Mouse (Mus musculus) heart, embryonic 10.5 days (tissue): Measurements from ENCODE around the gene 1500011B03Rik. TPM values are rescaled to one million over a fixed set of nuclear protein-coding genes. Genes with fewer than 3 reads are reported as not detected.

ENCODE experiments used
- DNase-seq: peaks from one replicate; pipeline ENCODE4 v3.0.0-alpha.2; 2017; ENCODE audit warnings: low spot score
- H3K27ac ChIP-seq: fragments of 300-500 bp; sonication (generic); 2 replicates; pipeline ENCODE4 v1.5.1; 2016; ENCODE audit warnings: mild to moderate bottlenecking
- H3K27me3 ChIP-seq: fragments of 300-500 bp; sonication (generic); 2 replicates; pipeline ENCODE4 v1.6.1; 2016; ENCODE audit warnings: mild to moderate bottlenecking; ENCODE audit not compliant: poor library complexity, insufficient read depth, severe bottlenecking
- H3K36me3 ChIP-seq: fragments of 300-500 bp; sonication (generic); 2 replicates; pipeline ENCODE4 v1.6.1; 2016; ENCODE audit warnings: mild to moderate bottlenecking, moderate library complexity
- H3K4me1 ChIP-seq: fragments of 300-500 bp; sonication (generic); 2 replicates; pipeline ENCODE4 v1.6.1; 2016; ENCODE audit warnings: mild to moderate bottlenecking
- H3K4me3 ChIP-seq: fragments of 300-500 bp; sonication (generic); 2 replicates; pipeline ENCODE4 v1.5.1; 2016; ENCODE audit warnings: mild to moderate bottlenecking, moderate library complexity
- H3K9me3 ChIP-seq: fragments of 300-500 bp; sonication (generic); 2 replicates; pipeline ENCODE4 v1.6.1; 2016; ENCODE audit warnings: mild to moderate bottlenecking, moderate library complexity
- WGBS: fragments of 180-500 bp; shearing (Covaris S2); methylation state at CpG from one replicate; pipeline ENCODE4 v1.1.7; 2016; 5-methylcytosine and 5-hydroxymethylcytosine counted together
- polyA plus RNA-seq: library from polyadenylated mRNA; unstranded; fragments of >200 nt; fragmentation: Nextera tagmentation; extraction: Ambion mirVana; gene quantifications from 2 replicates; pipeline ENCODE4 v1.2.1, GENCODE M21; 2016

The 1500011B03Rik gene
- polyA plus RNA-seq, 1 experiment from 2014 or later: 77.1 TPM

GRCm38 (mm10) chr5:114836886-114837285 is 13.6 kb upstream of the 1500011B03Rik start:
- H3K27ac ChIP-seq: no peak overlapping the region
- WGBS: 29% methylated on average over 12 of the region's 12 CpGs
- no peaks in the 10 kb centered on the region for H3K36me3 ChIP-seq
- no peak overlapping the region for H3K4me3 ChIP-seq
- DNase-seq: no peak
- no peaks in the 10 kb centered on the region; the same call in 1 of the 2 replicates for H3K27me3 ChIP-seq
- peaks cover 3% of the 10 kb centered on the region; the same call in 1 of the 2 replicates for H3K4me1 ChIP-seq
- H3K9me3 ChIP-seq: no peaks in the 10 kb centered on the region

GRCm38 (mm10) chr5:114829740-114830139 is 6.5 kb upstream of the 1500011B03Rik start:
- whole genome bisulfite sequencing: 61% methylated on average over 3 of the region's 3 CpGs

GRCm38 (mm10) chr5:114827427-114827826 is 4.2 kb upstream of the 1500011B03Rik start:
- Histone ChIP-seq H3K27me3 (no peaks in the 10 kb centered on the region), H3K4me1 (peaks cover 13% of the 10 kb centered on the region; the same call in 1 of the 2 replicates), H3K36me3 (0 out of 2 replicates have a peak, but pooled peaks cover under 1% of the 10 kb centered on the region), H3K4me3 (no peak overlapping the region), H3K9me3 (no peaks in the 10 kb centered on the region), H3K27ac (no peak overlapping the region)
- 90% methylated on average over 12 of the region's 12 CpGs for WGBS
- no peak for DNase-seq

More at GRCm38 (mm10) chr5:114829740-114830139, 6.5 kb upstream of the 1500011B03Rik start:
- Histone ChIP-seq H3K36me3 (no peaks in the 10 kb centered on the region), H3K27ac (no peak overlapping the region), H3K9me3 (no peaks in the 10 kb centered on the region), H3K27me3 (no peaks in the 10 kb centered on the region), H3K4me1 (peaks cover 9% of the 10 kb centered on the region; the same call in 1 of the 2 replicates), H3K4me3 (no peak overlapping the region)
- no peak for DNase-seq

GRCm38 (mm10) chr5:114825978-114826691 is 2.9 kb upstream of the 1500011B03Rik start:
- Histone ChIP-seq H3K4me1 (peaks cover 13% of the 10 kb centered on the region; the same call in 1 of the 2 replicates), H3K9me3 (no peaks in the 10 kb centered on the region), H3K27me3 (no peaks in the 10 kb centered on the region), H3K36me3 (peaks cover 13% of the 10 kb centered on the region), H3K27ac (peak overlapping the region; percentile 82), H3K4me3 (peak overlapping the region; percentile 62)
- 8% methylated on average over 27 of the region's 27 CpGs for WGBS
- peak; percentile 97 for DNase-seq

GRCm38 (mm10) chr5:114824197-114824596 is 929 bp upstream of the 1500011B03Rik start:
- Histone ChIP-seq H3K4me1 (peaks cover 13% of the 10 kb centered on the region; the same call in 1 of the 2 replicates), H3K27ac (no peak overlapping the region), H3K36me3 (peaks cover 18% of the 10 kb centered on the region), H3K4me3 (peak overlapping the region; percentile 23), H3K27me3 (no peaks in the 10 kb centered on the region), H3K9me3 (no peaks in the 10 kb centered on the region)
- WGBS: 19% methylated on average over 9 of the region's 9 CpGs
- no peak for DNase-seq

GRCm38 (mm10) chr5:114818124-114818523 is 5.1 kb downstream of the 1500011B03Rik start:
- Histone ChIP-seq H3K27ac (no peak overlapping the region), H3K4me3 (no peak overlapping the region), H3K27me3 (no peaks in the 10 kb centered on the region), H3K4me1 (peaks cover 5% of the 10 kb centered on the region), H3K36me3 (peaks cover 21% of the 10 kb centered on the region), H3K9me3 (no peaks in the 10 kb centered on the region)
- 78% methylated on average over 11 of the region's 11 CpGs for WGBS
- DNase-seq: no peak

- peaks cover 16% of the 10 kb centered on the region for H3K36me3 ChIP-seq
- no peaks in the 10 kb centered on the region for H3K9me3 ChIP-seq
- no peak for DNase-seq
- no peaks in the 10 kb centered on the region for H3K27me3 ChIP-seq
- H3K27ac ChIP-seq: no peak overlapping the region
- H3K4me3 ChIP-seq: no peak overlapping the region
- WGBS: 75% methylated on average over 6 of the region's 6 CpGs
- peaks cover 10% of the 10 kb centered on the region; the same call in 1 of the 2 replicates for H3K4me1 ChIP-seq
Measured at GRCm38 (mm10) chr5:114816599-114816998, 6.7 kb downstream of the 1500011B03Rik start.

GRCm38 (mm10) chr5:114813525-114814181 is 9.6 kb downstream of the 1500011B03Rik start:
- Histone ChIP-seq H3K9me3 (no peaks in the 10 kb centered on the region), H3K4me3 (peak overlapping the region; percentile 97), H3K27ac (peak overlapping the region; percentile 92), H3K27me3 (no peaks in the 10 kb centered on the region), H3K4me1 (peaks cover 23% of the 10 kb centered on the region), H3K36me3 (peaks cover 14% of the 10 kb centered on the region)
- DNase-seq: peak; percentile 92
- WGBS: under 1% methylated on average over 50 of the region's 50 CpGs

- Histone ChIP-seq H3K9me3 (no peaks in the 10 kb centered on the region), H3K4me1 (peaks cover 52% of the 10 kb centered on the region), H3K4me3 (no peak overlapping the region), H3K36me3 (peaks cover 33% of the 10 kb centered on the region), H3K27me3 (no peaks in the 10 kb centered on the region), H3K27ac (no peak overlapping the region)
- DNase-seq: no peak
- 92% methylated on average over 5 of the region's 5 CpGs for WGBS
Measured at GRCm38 (mm10) chr5:114809826-114810225, 13.4 kb downstream of the 1500011B03Rik start.

GRCm38 (mm10) chr5:114809181-114809756 is 14.0 kb downstream of the 1500011B03Rik start:
- H3K9me3 ChIP-seq: no peaks in the 10 kb centered on the region
- 78% methylated on average over 10 of the region's 10 CpGs for WGBS
- 0 out of 2 replicates have a peak overlapping the region, but pooled peaks have one; percentile 24 for H3K27ac ChIP-seq
- no peak overlapping the region for H3K4me3 ChIP-seq
- peaks cover 38% of the 10 kb centered on the region for H3K36me3 ChIP-seq
- H3K4me1 ChIP-seq: peaks cover 52% of the 10 kb centered on the region
- no peak for DNase-seq
- H3K27me3 ChIP-seq: no peaks in the 10 kb centered on the region

GRCm38 (mm10) chr5:114808385-114808784 is 14.9 kb downstream of the 1500011B03Rik start:
- H3K9me3 ChIP-seq: no peaks in the 10 kb centered on the region
- WGBS: 76% methylated on average over 8 of the region's 8 CpGs
- no peak overlapping the region for H3K27ac ChIP-seq
- peaks cover 47% of the 10 kb centered on the region for H3K36me3 ChIP-seq
- no peak for DNase-seq
- H3K27me3 ChIP-seq: no peaks in the 10 kb centered on the region
- H3K4me1 ChIP-seq: peaks cover 48% of the 10 kb centered on the region
- H3K4me3 ChIP-seq: no peak overlapping the region

GRCm38 (mm10) chr5:114807893-114808292 is 15.4 kb downstream of the 1500011B03Rik start:
- no peak overlapping the region for H3K4me3 ChIP-seq
- DNase-seq: no peak
- peak overlapping the region; percentile 77; the same call in 1 of the 2 replicates for H3K27ac ChIP-seq
- no peaks in the 10 kb centered on the region for H3K27me3 ChIP-seq
- H3K9me3 ChIP-seq: no peaks in the 10 kb centered on the region
- peaks cover 52% of the 10 kb centered on the region for H3K36me3 ChIP-seq
- WGBS: 64% methylated on average over 6 of the region's 6 CpGs
- peaks cover 48% of the 10 kb centered on the region for H3K4me1 ChIP-seq

- peak overlapping the region; percentile 20; the same call in 1 of the 2 replicates for H3K4me3 ChIP-seq
- H3K9me3 ChIP-seq: no peaks in the 10 kb centered on the region
- no peaks in the 10 kb centered on the region for H3K27me3 ChIP-seq
- 14% methylated on average over 8 of the region's 8 CpGs for WGBS
- DNase-seq: no peak
- H3K36me3 ChIP-seq: peaks cover 57% of the 10 kb centered on the region
- H3K27ac ChIP-seq: peak overlapping the region; percentile 77
- peaks cover 47% of the 10 kb centered on the region for H3K4me1 ChIP-seq
Measured at GRCm38 (mm10) chr5:114807468-114807867, 15.8 kb downstream of the 1500011B03Rik start.
